Mouse (Mus musculus): ENCODE results near the gene Cxcl15.

GRCm38 (mm10) chr5:90771880-90772653 lies 22.3 kb upstream of the Cxcl15 start, which contains the start of gene Pf4:
- TF ChIP-seq CTCF (IDR thresholded peaks at IDR 0.05; ENCODE audit: low read depth) (no peak), EP300 (IDR thresholded peaks at IDR 0.05; ENCODE audit: low read depth) (no peak; the same call in 1 of the 2 replicates)
